In the genomic region with DNA sequence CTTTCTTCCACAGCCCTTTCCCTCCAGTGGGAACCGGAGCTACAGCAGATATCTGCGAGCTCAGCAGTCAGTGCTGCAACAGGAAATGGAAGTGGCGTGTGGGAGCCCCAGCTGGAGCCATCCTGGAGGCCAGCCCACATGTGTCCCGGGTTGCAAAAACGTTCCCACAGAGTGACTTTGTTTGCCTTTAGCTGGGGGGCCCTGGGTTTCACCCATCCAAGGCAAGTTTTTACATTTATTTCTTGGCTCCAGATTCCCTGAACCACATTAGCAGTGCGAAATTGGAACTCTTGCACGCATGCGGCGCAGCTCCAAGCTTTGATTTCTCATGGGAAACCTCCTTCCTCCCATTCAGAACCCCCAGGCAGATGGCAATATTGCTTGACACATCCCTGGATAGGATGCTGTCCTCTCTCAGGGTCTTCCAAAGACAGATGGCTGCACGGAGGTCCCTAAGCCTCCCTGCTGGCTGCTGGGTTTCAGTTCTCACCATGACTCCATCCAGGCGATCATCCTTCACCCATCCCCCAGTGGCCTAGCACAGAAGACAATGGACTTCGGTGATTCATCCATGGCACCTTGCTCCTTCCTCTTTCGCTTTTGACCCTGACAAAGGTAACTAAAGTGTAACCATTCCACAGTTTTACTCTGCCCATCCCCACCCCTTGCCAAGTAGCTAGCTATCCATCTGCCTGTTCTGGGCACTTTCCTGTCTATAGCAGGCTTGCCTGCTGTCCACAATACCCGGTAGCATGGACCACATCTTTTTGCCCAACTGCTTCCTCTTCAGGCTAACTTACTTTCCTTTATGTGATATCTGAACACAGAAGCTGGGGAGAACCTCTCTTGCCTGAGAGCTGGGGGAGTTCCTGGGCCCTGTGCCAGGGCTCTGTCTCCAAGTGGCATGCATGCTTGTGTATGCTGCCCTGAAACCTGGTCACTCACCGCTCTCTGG, we compare ENCODE assay signal across 8 mouse cellular contexts.
DNase-seq lines count a peak whose midpoint lies in the region; ATAC-seq and TF ChIP-seq lines count a peak whose summit lies in the region.

No protein-coding gene starts in this region.

- in situ Hi-C loops in CH12.LX (cut with MboI; ENCODE audit: low pct_ligation_motif_present, low pct_unique_long_range_greater_than_20kb, low sequenced_read_pairs) = no loop called here

- no peak overlapping the region for H3K4me3 ChIP-seq in CH12.LX (replicated peaks in 1 of 3; ENCODE audit: low read depth in 2 of 3, low read length in 2 of 3, poor library complexity in 1 of 3)
- H3K4me3 ChIP-seq in bone marrow macrophage, adult 2 months (ENCODE audit: insufficient read depth, low read length) = no peak overlapping the region
- H3K4me3 ChIP-seq in forebrain, embryonic 14.5 days (ENCODE audit: low read depth, low read length) = no peak overlapping the region

- peak; percentile 23; the same call in 1 of the 2 replicates for TF ChIP-seq EP300 in CH12.LX (IDR thresholded peaks at IDR 0.05; ENCODE audit: low read length)

- 0 out of 2 replicates have a peak overlapping the region, but pooled peaks have one; percentile 1 for H3K4me2 ChIP-seq in CH12.LX (ENCODE audit: insufficient read depth, low read depth, poor library complexity, severe bottlenecking)
- H3K4me2 ChIP-seq in forebrain, embryonic 14.5 days (ENCODE audit: low read length) = no peak overlapping the region

- no peak overlapping the region for H3K27ac ChIP-seq in CH12.LX (ENCODE audit: insufficient read depth, low read depth)
- peak overlapping the region; percentile 5; the same call in 1 of the 2 replicates for H3K27ac ChIP-seq in bone marrow macrophage, adult 2 months (ENCODE audit: insufficient read depth, low read depth, low read length)
- H3K27ac ChIP-seq in forebrain, embryonic 14.5 days (ENCODE audit: low read depth, low read length) = peak overlapping the region; percentile 27; the same call in 1 of the 2 replicates

- TF ChIP-seq RAD21 in CH12.LX (IDR thresholded peaks at IDR 0.05; ENCODE audit: low read depth, low read length) = no peak

- TF ChIP-seq CTCF in CH12.LX (conservative IDR thresholded peaks at IDR 0.05 in 1 of 2, IDR thresholded peaks at IDR 0.05 in 1 of 2; ENCODE audit: low read depth in 2 of 2, low read length in 2 of 2) = no peak
- TF ChIP-seq CTCF in bone marrow macrophage, adult 2 months (IDR thresholded peaks at IDR 0.05; ENCODE audit: low read depth, low read length) = no peak

- intact Hi-C loops in heart, postnatal 25 days (cut with DNase I) = no loop called here

- peak; percentile 23 for DNase-seq in CH12.LX (ENCODE audit: extremely low read depth)
- peak; percentile 72 for DNase-seq in forebrain, embryonic 14.5 days (ENCODE audit: low spot score)
- DNase-seq in heart, postnatal 25 days (ENCODE audit: low spot score) = peak; percentile 62
- peak; percentile 71 to 81 for DNase-seq in kidney, postnatal 4 days
- DNase-seq in spleen, postnatal 14 days (ENCODE audit: low spot score in 2 of 2) = no peak
- no peak for DNase-seq in urinary bladder, postnatal 25 days (ENCODE audit: low spot score)

- peaks cover 0 to 11% of the 10 kb centered on the region in 2 experiments; a peak in 2 of 4 replicates for H3K4me1 ChIP-seq in CH12.LX (ENCODE audit: control insufficient read depth in 1 of 2, insufficient read depth in 2 of 2)
- H3K4me1 ChIP-seq in bone marrow macrophage, adult 2 months (ENCODE audit: control insufficient read depth, insufficient read depth, low read length) = peaks cover 14% of the 10 kb centered on the region
- H3K4me1 ChIP-seq in forebrain, embryonic 14.5 days (ENCODE audit: control insufficient read depth, insufficient read depth, low read length) = peaks cover 7% of the 10 kb centered on the region; the same call in 1 of the 2 replicates

- dilution Hi-C loops in CH12.LX (cut with MboI; ENCODE audit: extremely low pct_ligation_motif_present, extremely low pct_unique_long_range_greater_than_20kb, low sequenced_read_pairs) = no loop called here

- peak; percentile 56; the same call in 1 of the 2 replicates for ATAC-seq in forebrain, embryonic 14.5 days
- peak; percentile 68 for ATAC-seq in megakaryocyte, adult 5-6 weeks (ENCODE audit: poor library complexity, severe bottlenecking)

- no peaks in the 10 kb centered on the region for H3K36me3 ChIP-seq in CH12.LX (replicated peaks in 1 of 2; ENCODE audit: control insufficient read depth in 1 of 2, insufficient read depth in 1 of 2, low read length in 1 of 2)
- no peaks in the 10 kb centered on the region for H3K36me3 ChIP-seq in forebrain, embryonic 14.5 days (ENCODE audit: control insufficient read depth, insufficient read depth, low read length)

- no peak overlapping the region for H3K9ac ChIP-seq in CH12.LX (ENCODE audit: insufficient read depth, low read depth)
- no peak overlapping the region for H3K9ac ChIP-seq in forebrain, embryonic 14.5 days (ENCODE audit: low read length)

- no peaks in the 10 kb centered on the region for H3K27me3 ChIP-seq in CH12.LX (replicated peaks)
- H3K27me3 ChIP-seq in forebrain, embryonic 14.5 days (replicated peaks; ENCODE audit: control insufficient read depth, insufficient read depth, low read length) = no peaks in the 10 kb centered on the region

- TF ChIP-seq POLR2A in CH12.LX (IDR thresholded peaks at IDR 0.05; ENCODE audit: low read depth, low read length) = no peak
- TF ChIP-seq POLR2A in bone marrow macrophage, adult 2 months (IDR thresholded peaks at IDR 0.05; ENCODE audit: borderline replicate concordance, low read depth, low read length) = no peak

- WGBS in forebrain, embryonic 14.5 days = 68% methylated on average over 15 of the region's 15 CpGs

- no peaks in the 10 kb centered on the region for H3K9me3 ChIP-seq in CH12.LX (replicated peaks; ENCODE audit: low read length)
- H3K9me3 ChIP-seq in forebrain, embryonic 14.5 days (replicated peaks; ENCODE audit: control insufficient read depth, low read length) = no peaks in the 10 kb centered on the region

- H3K79me2 ChIP-seq in CH12.LX (replicated peaks; ENCODE audit: control insufficient read depth, extremely low read depth, insufficient read depth, poor library complexity, severe bottlenecking) = no peaks in the 10 kb centered on the region

TF ChIP-seq in CH12.LX, 34 proteins besides CTCF, POLR2A, EP300 and RAD21:
- TF ChIP-seq MAX (IDR thresholded peaks at IDR 0.05; ENCODE audit: low read length) = no peak
- no peak for TF ChIP-seq NRF1 (IDR thresholded peaks at IDR 0.05; ENCODE audit: low read depth, low read length)
- no peak for TF ChIP-seq GABPA (IDR thresholded peaks at IDR 0.05; ENCODE audit: insufficient replicate concordance, low read depth, low read length)
- TF ChIP-seq SIN3A (IDR thresholded peaks at IDR 0.05; ENCODE audit: low read length) = no peak
- TF ChIP-seq KAT2A (IDR thresholded peaks at IDR 0.05; ENCODE audit: insufficient replicate concordance, low read length) = no peak
- no peak for TF ChIP-seq CHD1 (IDR thresholded peaks at IDR 0.05; ENCODE audit: low read depth, low read length)
- TF ChIP-seq MXI1 (IDR thresholded peaks at IDR 0.05; ENCODE audit: low read depth, low read length) = no peak
- TF ChIP-seq BHLHE40 (IDR thresholded peaks at IDR 0.05; ENCODE audit: low read depth, low read length) = no peak
TF ChIP-seq in CH12.LX: peak in this region for 0.

Comparison
In these comparisons a context has a peak if more than half of its experiments do, and no peak if none do; other contexts are left out.
1. DNase-seq: peak in CH12.LX (single experiment), forebrain, embryonic 14.5 days (single experiment), heart, postnatal 25 days (single experiment) and kidney, postnatal 4 days (2 of 2); none in spleen, postnatal 14 days (0 of 2) and urinary bladder, postnatal 25 days (single experiment).